Mouse (Mus musculus) heart, postnatal 0 days (tissue): ENCODE measurements at regions not wholly inside any gene's neighbourhood (a gene's known extent, or its start where the extent isn't known, plus 50 kb on each side); places are given as distances from the start of the nearest gene placed in this dataset.

Experiments used
- CTCF ChIP-seq: IDR thresholded peaks from 2 replicates; pipeline ENCODE4 v1.5.1; 2016; ENCODE audit warnings: antibody characterized with exemption, control low read depth, low read depth
- EP300 ChIP-seq: IDR thresholded peaks from 2 replicates; pipeline ENCODE4 v1.6.1; 2016; ENCODE audit warnings: antibody characterized with exemption, low read depth

DNA sequence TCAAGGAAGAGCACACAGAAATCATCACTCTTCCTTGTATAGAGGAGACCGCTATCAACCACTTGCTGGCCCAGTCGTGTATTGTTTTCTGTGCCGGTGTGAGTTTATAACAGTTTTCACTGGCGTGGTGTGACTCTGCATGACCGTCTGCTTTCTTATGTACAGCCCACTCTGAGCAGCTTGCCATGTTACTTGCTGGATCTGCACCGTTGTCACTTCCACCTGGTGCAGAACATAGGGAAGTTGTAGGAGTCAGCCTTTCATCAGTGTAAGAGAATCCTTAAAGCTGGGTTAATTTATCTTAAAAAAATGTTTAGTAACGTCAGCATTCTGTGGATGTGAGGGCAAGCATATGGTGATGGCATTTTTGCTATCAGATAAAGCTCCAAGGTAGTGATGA lies 77.7 kb upstream of the Rai14 start:
- TF ChIP-seq CTCF = no peak
- TF ChIP-seq EP300 = no peak
